Mouse (Mus musculus): ENCODE data around the gene Larp4. TPM values are rescaled to one million over a fixed set of nuclear protein-coding genes. Genes with fewer than 3 reads are reported as not detected.

Gene Larp4
- polyA plus RNA-seq, 2 experiments = 12.1 to 20.8 TPM

- no peak for DNase-seq (ENCODE audit: low read depth in 3 of 3, low spot score in 3 of 3)
- no peaks in the 10 kb centered on the region for H3K36me3 ChIP-seq (replicated peaks; ENCODE audit: control insufficient read depth, insufficient read depth, low read depth)
- TF ChIP-seq EP300 (IDR thresholded peaks at IDR 0.05; ENCODE audit: low read depth) = no peak
- TF ChIP-seq CTCF (IDR thresholded peaks at IDR 0.05; ENCODE audit: low read depth) = no peak
- H3K4me1 ChIP-seq (replicated peaks; ENCODE audit: control insufficient read depth in 2 of 2, insufficient read depth in 2 of 2, low read length in 1 of 2) = no peaks in the 10 kb centered on the region
- H3K27ac ChIP-seq = no peak overlapping the region
- H3K4me2 ChIP-seq (ENCODE audit: low read depth) = no peak overlapping the region
- no peaks in the 10 kb centered on the region for H3K9me3 ChIP-seq (ENCODE audit: control insufficient read depth, low read length)
- 46% methylated on average over 2 of the region's 2 CpGs for WGBS (ENCODE audit: insufficient replicate concordance)
- no peak for ATAC-seq (ENCODE audit: insufficient read depth)
- no peak overlapping the region for H3K9ac ChIP-seq (replicated peaks)
- no peak overlapping the region for H3K4me3 ChIP-seq (ENCODE audit: insufficient read depth in 1 of 2, low read depth in 2 of 2, low read length in 2 of 2)
- no peaks in the 10 kb centered on the region for H3K27me3 ChIP-seq (ENCODE audit: control insufficient read depth, insufficient read depth, low read length)
Observed at GRCm38 (mm10) chr15:99940426-99940825, 29.4 kb upstream of the Larp4 start.

GRCm38 (mm10) chr15:99940970-99941630 is 28.8 kb upstream of the Larp4 start:
- ATAC-seq (ENCODE audit: insufficient read depth) (no peak), DNase-seq (ENCODE audit: low read depth in 3 of 3, low spot score in 3 of 3) (no peak)
- TF ChIP-seq CTCF (IDR thresholded peaks at IDR 0.05; ENCODE audit: low read depth) (no peak), EP300 (IDR thresholded peaks at IDR 0.05; ENCODE audit: low read depth) (no peak)
- H3K36me3 ChIP-seq (replicated peaks; ENCODE audit: control insufficient read depth, insufficient read depth, low read depth) = no peaks in the 10 kb centered on the region
- no peaks in the 10 kb centered on the region for H3K27me3 ChIP-seq (ENCODE audit: control insufficient read depth, insufficient read depth, low read length)
- no peaks in the 10 kb centered on the region for H3K4me1 ChIP-seq (replicated peaks; ENCODE audit: control insufficient read depth in 2 of 2, insufficient read depth in 2 of 2, low read length in 1 of 2)
- H3K27ac ChIP-seq = no peak overlapping the region
- H3K4me3 ChIP-seq (ENCODE audit: insufficient read depth in 1 of 2, low read depth in 2 of 2, low read length in 2 of 2) = no peak overlapping the region
- no peak overlapping the region for H3K9ac ChIP-seq (replicated peaks)
- H3K4me2 ChIP-seq (ENCODE audit: low read depth) = no peak overlapping the region
- 52% methylated on average over 4 of the region's 4 CpGs for WGBS (ENCODE audit: insufficient replicate concordance)
- H3K9me3 ChIP-seq (ENCODE audit: control insufficient read depth, low read length) = no peaks in the 10 kb centered on the region

GRCm38 (mm10) chr15:99955324-99955723 is 14.5 kb upstream of the Larp4 start:
- Histone ChIP-seq H3K36me3 (replicated peaks; ENCODE audit: control insufficient read depth, insufficient read depth, low read depth) (no peaks in the 10 kb centered on the region), H3K9me3 (ENCODE audit: control insufficient read depth, low read length) (no peaks in the 10 kb centered on the region)
- no peak for DNase-seq (ENCODE audit: low read depth in 3 of 3, low spot score in 3 of 3)

GRCm38 (mm10) chr15:99965103-99965775 is 4.6 kb upstream of the Larp4 start:
- Histone ChIP-seq H3K9ac (replicated peaks) (no peak overlapping the region), H3K27me3 (ENCODE audit: control insufficient read depth, insufficient read depth, low read length) (no peaks in the 10 kb centered on the region), H3K27ac (no peak overlapping the region), H3K4me1 (replicated peaks; ENCODE audit: control insufficient read depth in 2 of 2, insufficient read depth in 2 of 2, low read length in 1 of 2) (no peaks in the 10 kb centered on the region; a peak in 1 of 4 replicates), H3K4me3 (ENCODE audit: insufficient read depth in 1 of 2, low read depth in 2 of 2, low read length in 2 of 2) (no peak overlapping the region), H3K36me3 (replicated peaks; ENCODE audit: control insufficient read depth, insufficient read depth, low read depth) (no peaks in the 10 kb centered on the region), H3K9me3 (ENCODE audit: control insufficient read depth, low read length) (no peaks in the 10 kb centered on the region), H3K4me2 (ENCODE audit: low read depth) (no peak overlapping the region)
- no peak for TF ChIP-seq CTCF (IDR thresholded peaks at IDR 0.05; ENCODE audit: low read depth)
- TF ChIP-seq EP300 (IDR thresholded peaks at IDR 0.05; ENCODE audit: low read depth) = no peak
- ATAC-seq (ENCODE audit: insufficient read depth) = no peak
- 74% methylated on average over 8 of the region's 8 CpGs for WGBS (ENCODE audit: insufficient replicate concordance)
- DNase-seq (ENCODE audit: low read depth in 3 of 3, low spot score in 3 of 3) = no peak

More at GRCm38 (mm10) chr15:99955324-99955723, 14.5 kb upstream of the Larp4 start:
- Histone ChIP-seq H3K4me2 (ENCODE audit: low read depth) (no peak overlapping the region), H3K27me3 (ENCODE audit: control insufficient read depth, insufficient read depth, low read length) (no peaks in the 10 kb centered on the region), H3K4me1 (replicated peaks; ENCODE audit: control insufficient read depth in 2 of 2, insufficient read depth in 2 of 2, low read length in 1 of 2) (no peaks in the 10 kb centered on the region), H3K27ac (no peak overlapping the region), H3K9ac (replicated peaks) (no peak overlapping the region), H3K4me3 (ENCODE audit: insufficient read depth in 1 of 2, low read depth in 2 of 2, low read length in 2 of 2) (no peak overlapping the region)
- WGBS (ENCODE audit: insufficient replicate concordance) = 52% methylated on average over 4 of the region's 4 CpGs
- no peak for ATAC-seq (ENCODE audit: insufficient read depth)
- TF ChIP-seq CTCF (IDR thresholded peaks at IDR 0.05; ENCODE audit: low read depth) (no peak), EP300 (IDR thresholded peaks at IDR 0.05; ENCODE audit: low read depth) (no peak)

- 56% methylated on average over 4 of the region's 4 CpGs for WGBS (ENCODE audit: insufficient replicate concordance)
- DNase-seq (ENCODE audit: low read depth in 3 of 3, low spot score in 3 of 3) (no peak), ATAC-seq (ENCODE audit: insufficient read depth) (no peak)
- no peak within 1 kb of the TSS for H3K9ac ChIP-seq (replicated peaks)
- no peak within 1 kb of the TSS for H3K4me3 ChIP-seq (ENCODE audit: insufficient read depth in 1 of 2, low read depth in 2 of 2, low read length in 2 of 2)
- H3K4me2 ChIP-seq (ENCODE audit: low read depth) = no peak within 1 kb of the TSS
- no peaks in the 10 kb centered on the region for H3K9me3 ChIP-seq (ENCODE audit: control insufficient read depth, low read length)
- H3K27ac ChIP-seq = no peak within 1 kb of the TSS
- TF ChIP-seq EP300 (IDR thresholded peaks at IDR 0.05; ENCODE audit: low read depth) (no peak), CTCF (IDR thresholded peaks at IDR 0.05; ENCODE audit: low read depth) (no peak)
- H3K36me3 ChIP-seq (replicated peaks; ENCODE audit: control insufficient read depth, insufficient read depth, low read depth) = no peaks in the 10 kb centered on the region
- no peaks in the 10 kb centered on the region for H3K27me3 ChIP-seq (ENCODE audit: control insufficient read depth, insufficient read depth, low read length)
- H3K4me1 ChIP-seq (replicated peaks; ENCODE audit: control insufficient read depth in 2 of 2, insufficient read depth in 2 of 2, low read length in 1 of 2) = peaks cover 0 to 2% of the 10 kb centered on the region in 2 experiments; a peak in 2 of 4 replicates
Observed at GRCm38 (mm10) chr15:99966961-99967360, 2.9 kb upstream of the Larp4 start, which contains the start of gene Fam186a. Gene Fam186a, minus strand, starts transcription at chr15:99967061.

All from liver, embryonic 14.5 days (tissue).